Mouse (Mus musculus) ES-Bruce4 (cell line): ENCODE measurements around the gene Tbc1d1. TPM values are rescaled to one million over a fixed set of nuclear protein-coding genes. Genes with fewer than 3 reads are reported as not detected.

Source experiments
- H3K27ac ChIP-seq: 2 replicates; pipeline ENCODE4 v1.5.1; 2012; ENCODE audit warnings: low read length, inconsistent platforms; ENCODE audit not compliant: insufficient read depth
- H3K27me3 ChIP-seq: 2 replicates; pipeline ENCODE4 v1.6.1; 2012; ENCODE audit warnings: mild to moderate bottlenecking, low read length, inconsistent platforms; ENCODE audit not compliant: control insufficient read depth, poor library complexity, insufficient read depth, severe bottlenecking
- H3K36me3 ChIP-seq: 2 replicates; pipeline ENCODE4 v1.6.1; 2012; ENCODE audit warnings: inconsistent platforms, mild to moderate bottlenecking, low read length, moderate library complexity; ENCODE audit not compliant: control insufficient read depth, poor library complexity, insufficient read depth, severe bottlenecking
- H3K4me1 ChIP-seq: one replicate; pipeline ENCODE4 v1.8.1; 2011; ENCODE audit warnings: low read length; ENCODE audit not compliant: control insufficient read depth, insufficient read depth
- H3K4me3 ChIP-seq: 2 replicates; pipeline ENCODE4 v1.5.1; 2011; ENCODE audit warnings: low read depth, mild to moderate bottlenecking, low read length
- H3K9ac ChIP-seq: 2 replicates; pipeline ENCODE4 v1.6.1; 2012; ENCODE audit warnings: low read depth, mild to moderate bottlenecking, inconsistent platforms; ENCODE audit not compliant: poor library complexity, severe bottlenecking
- H3K9me3 ChIP-seq: replicated peaks from 2 replicates; pipeline ENCODE4 v1.6.1; 2012; ENCODE audit warnings: mild to moderate bottlenecking, low read length, inconsistent platforms; ENCODE audit not compliant: control insufficient read depth, poor library complexity, insufficient read depth, severe bottlenecking
- CTCF ChIP-seq: IDR thresholded peaks from one replicate; pipeline ENCODE4 v1.8.1; 2011; ENCODE audit warnings: low read depth, low read length
- EP300 ChIP-seq: IDR thresholded peaks from 2 replicates; pipeline ENCODE4 v1.6.1; 2011; ENCODE audit warnings: low read depth, low read length; ENCODE audit not compliant: insufficient read depth
- POLR2A ChIP-seq: IDR thresholded peaks from one replicate; pipeline ENCODE4 v1.8.1; 2011; ENCODE audit warnings: low read length; ENCODE audit not compliant: insufficient read depth
- polyA plus RNA-seq: library from polyadenylated mRNA; stranded (reverse); fragments of >200 nt; gene quantifications from 2 replicates; pipeline ENCODE4 v1.2.4, GENCODE M21; 2011; ENCODE audit warnings: low read depth; ENCODE audit not compliant: missing spikeins, insufficient read depth, insufficient read length

Tbc1d1 gene
- polyA plus RNA-seq, 1 experiment = 46.2 TPM

DNA sequence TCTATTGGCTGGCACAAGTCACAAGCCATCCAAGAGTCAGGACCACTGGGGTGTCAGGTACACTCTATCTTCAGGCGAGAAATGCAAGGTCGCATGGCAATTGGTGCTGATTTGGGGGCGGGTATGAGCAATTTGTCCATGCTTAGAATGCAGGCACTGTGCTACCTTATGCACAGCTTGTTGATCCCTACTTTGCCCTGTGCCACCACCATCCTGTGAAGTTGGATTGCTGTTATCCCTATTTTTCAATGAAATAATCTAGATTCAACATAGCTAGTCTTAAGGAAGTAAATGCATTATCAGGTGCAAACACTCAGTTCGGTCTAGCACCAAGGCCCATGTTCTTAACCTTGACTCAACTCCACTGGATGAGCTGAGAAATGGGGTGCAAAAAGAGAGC is 244.6 kb downstream of the Tbc1d1 start:
- Histone ChIP-seq H3K36me3 (peaks cover 12% of the 10 kb centered on the region; the same call in 1 of the 2 replicates), H3K4me1 (no peaks in the 10 kb centered on the region), H3K4me3 (no peak overlapping the region), H3K9me3 (peaks cover 28% of the 10 kb centered on the region), H3K27me3 (no peaks in the 10 kb centered on the region), H3K27ac (no peak overlapping the region), H3K9ac (no peak overlapping the region)
- TF ChIP-seq EP300 = no peak
- no peak for TF ChIP-seq CTCF
- TF ChIP-seq POLR2A = no peak

Other genes starting within 250 kb of the Tbc1d1 start
- gene Rell1, start 187.4 kb upstream of the Tbc1d1 start, polyA plus RNA-seq = 57.1 and 59.5 TPM in 2 replicates
- gene Pgm2, start 63.4 kb upstream of the Tbc1d1 start, polyA plus RNA-seq = 40.9 and 45.7 TPM in 2 replicates